Mouse (Mus musculus) heart, postnatal 0 days (tissue): Measurements from ENCODE around the gene Dthd1.

Experiments
- CTCF ChIP-seq: IDR thresholded peaks from 2 replicates; pipeline ENCODE4 v1.5.1; 2016; ENCODE audit warnings: antibody characterized with exemption, control low read depth, low read depth
- EP300 ChIP-seq: IDR thresholded peaks from 2 replicates; pipeline ENCODE4 v1.6.1; 2016; ENCODE audit warnings: antibody characterized with exemption, low read depth

DNA sequence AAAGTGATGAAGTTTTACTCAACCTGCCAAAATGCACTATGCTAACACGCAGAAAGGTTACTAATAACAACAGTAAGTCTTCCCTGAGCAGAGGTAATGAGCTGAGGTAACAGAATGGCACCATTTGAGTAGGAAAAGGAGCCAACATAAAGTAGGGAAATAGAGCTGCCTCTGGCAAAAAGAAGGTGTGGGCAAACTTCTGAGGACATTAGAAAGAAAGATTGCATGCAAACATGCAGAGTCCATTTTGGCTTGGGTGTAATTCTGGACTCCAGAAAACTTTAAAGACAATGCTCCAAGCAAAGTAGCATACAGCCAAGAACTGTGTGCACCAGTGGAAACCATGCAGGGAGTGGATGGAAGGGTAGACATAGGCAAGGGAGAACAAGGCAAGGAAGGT is 65.9 kb downstream of the Dthd1 start:
- no peak for TF ChIP-seq CTCF
- no peak for TF ChIP-seq EP300
